Mouse (Mus musculus): ENCODE results near the gene Fam92b.

DNA sequence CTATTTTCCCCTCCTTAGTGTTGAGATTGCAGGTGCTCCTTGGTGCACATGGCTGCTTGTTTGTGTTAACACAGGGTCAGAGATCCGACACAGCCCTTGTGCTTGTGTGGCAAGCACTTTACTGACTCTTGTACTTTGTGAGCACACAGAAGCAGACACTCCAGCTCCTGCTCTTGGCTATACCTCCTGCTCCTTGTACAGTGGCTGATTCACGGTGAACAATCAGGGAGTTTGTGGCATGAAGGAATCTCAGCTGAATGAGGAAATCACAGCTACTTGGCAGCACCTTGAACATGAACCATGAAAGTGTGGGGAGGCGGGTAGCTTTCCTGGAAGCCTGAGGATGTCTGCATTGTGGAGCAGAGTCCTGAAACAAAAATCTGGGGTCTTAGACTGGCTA, 36.5 kb downstream of the Fam92b start:
- no peak for TF ChIP-seq CTCF (IDR thresholded peaks at IDR 0.05; ENCODE audit: control insufficient read depth, insufficient read depth, low read length)
- TF ChIP-seq POLR2A (IDR thresholded peaks at IDR 0.05; ENCODE audit: borderline replicate concordance, control insufficient read depth, low read depth, low read length): no peak
